Mouse (Mus musculus) stomach, postnatal 0 days (tissue): ENCODE results near the gene Zfp58.

Experiments
- CTCF ChIP-seq: IDR thresholded peaks from 2 replicates; pipeline ENCODE4 v1.5.1; 2016; ENCODE audit warnings: antibody characterized with exemption, low read depth, mild to moderate bottlenecking, moderate library complexity
- EP300 ChIP-seq: optimal IDR thresholded peaks from 2 replicates; pipeline ENCODE3; 2016; ENCODE audit warnings: antibody characterized with exemption

DNA sequence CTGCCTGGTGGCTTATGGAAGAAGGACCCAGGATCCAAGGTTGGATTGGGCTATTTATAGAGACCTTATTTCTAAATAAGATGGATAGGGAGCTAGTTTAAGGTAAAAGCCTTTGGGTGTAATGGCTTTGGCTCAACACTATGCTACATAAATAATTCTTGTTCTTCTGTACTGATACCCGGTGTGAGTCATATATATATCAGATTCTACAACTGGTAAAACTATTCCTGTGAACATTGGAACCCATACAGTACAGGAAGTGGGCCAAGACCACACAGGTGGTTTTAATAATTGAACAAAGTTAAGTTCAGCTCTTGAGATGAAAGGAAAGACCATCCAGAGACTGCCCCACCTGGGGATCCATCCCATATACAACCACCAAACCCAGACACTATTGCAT, 553 bp upstream of the Zfp58 start:
- TF ChIP-seq EP300 (no peak), CTCF (no peak)
